Mouse (Mus musculus) kidney, adult 2 months (tissue): Measurements from ENCODE around the gene Cacna1g. TPM values are rescaled to one million over a fixed set of nuclear protein-coding genes. Genes with fewer than 3 reads are reported as not detected.

ENCODE experiments used
- DNase-seq: peaks from one replicate; pipeline ENCODE4 v3.0.0; 2021
- H3K27ac ChIP-seq: fragments of 200-500 bp; 2 replicates; pipeline ENCODE4 v1.5.1; 2012; ENCODE audit warnings: low read depth, low read length, control low read depth, inconsistent platforms; ENCODE audit not compliant: insufficient read depth
- H3K27me3 ChIP-seq: fragments of 200-500 bp; replicated peaks from 2 replicates; pipeline ENCODE4 v1.6.1; 2012; ENCODE audit warnings: mild to moderate bottlenecking, moderate library complexity, low read length, inconsistent platforms; ENCODE audit not compliant: control insufficient read depth, insufficient read depth
- H3K36me3 ChIP-seq: fragments of 200-500 bp; 2 replicates; pipeline ENCODE4 v1.6.1; 2012; ENCODE audit warnings: mild to moderate bottlenecking, moderate library complexity, low read length, inconsistent platforms; ENCODE audit not compliant: control insufficient read depth, insufficient read depth
- H3K4me1 ChIP-seq: fragments of 200-500 bp; 2 replicates; pipeline ENCODE4 v1.6.1; 2011; ENCODE audit warnings: low read length; ENCODE audit not compliant: control insufficient read depth, insufficient read depth
- H3K4me3 ChIP-seq: fragments of 200-500 bp; 2 replicates; pipeline ENCODE4 v1.5.1; 2011; ENCODE audit warnings: mild to moderate bottlenecking, low read depth, low read length, control low read depth; ENCODE audit not compliant: insufficient read depth
- CTCF ChIP-seq: fragments of 200-500 bp; conservative IDR thresholded peaks from 2 replicates; pipeline ENCODE4 v1.5.1; 2011; ENCODE audit warnings: low read depth, mild to moderate bottlenecking, control low read depth, low read length, moderate library complexity, mixed read lengths; ENCODE audit not compliant: insufficient read depth, insufficient read length
- POLR2A ChIP-seq: fragments of 200-500 bp; IDR thresholded peaks from one replicate; pipeline ENCODE4 v1.6.1; 2011; ENCODE audit warnings: low read depth, low read length, control low read depth
- WGBS: fragments of 180-500 bp; shearing (Covaris S2); methylation state at CpG from one replicate; pipeline ENCODE4 v1.1.7; 2018; 5-methylcytosine and 5-hydroxymethylcytosine counted together
- polyA plus RNA-seq: library from polyadenylated mRNA; depleted of rRNA; stranded (reverse); fragments of >200 nt; gene quantifications from 2 replicates; pipeline ENCODE4 v1.2.3, GENCODE M21; 2012

Gene Cacna1g
- polyA plus RNA-seq, 1 experiment, result 7.6 TPM

DNA sequence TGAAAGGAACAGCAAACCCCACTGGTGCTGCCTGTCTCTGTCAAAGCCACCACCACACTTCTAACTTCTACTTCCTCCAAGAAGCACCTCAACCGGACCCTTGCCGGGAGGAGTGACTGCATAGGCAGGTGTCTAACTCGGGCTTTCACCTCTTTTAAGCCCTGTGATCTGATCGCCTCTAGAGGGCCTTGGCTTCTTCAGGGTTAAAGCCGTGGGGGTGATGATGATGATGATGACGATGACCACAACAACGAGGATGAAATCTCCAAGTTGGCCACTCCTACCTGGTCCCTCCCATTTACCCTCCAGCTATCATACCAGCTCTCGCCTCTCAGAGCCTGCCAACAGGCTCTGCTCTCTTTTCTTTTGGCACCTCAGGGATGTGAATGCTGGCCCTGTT lies 94.3 kb downstream of the Cacna1g start:
- Histone ChIP-seq H3K4me1 (no peaks in the 10 kb centered on the region), H3K27me3 (no peaks in the 10 kb centered on the region), H3K27ac (no peak overlapping the region), H3K4me3 (no peak overlapping the region), H3K36me3 (no peaks in the 10 kb centered on the region)
- 72% methylated on average over 8 of the region's 8 CpGs for WGBS
- DNase-seq, result no peak
- TF ChIP-seq CTCF, result no peak

DNA sequence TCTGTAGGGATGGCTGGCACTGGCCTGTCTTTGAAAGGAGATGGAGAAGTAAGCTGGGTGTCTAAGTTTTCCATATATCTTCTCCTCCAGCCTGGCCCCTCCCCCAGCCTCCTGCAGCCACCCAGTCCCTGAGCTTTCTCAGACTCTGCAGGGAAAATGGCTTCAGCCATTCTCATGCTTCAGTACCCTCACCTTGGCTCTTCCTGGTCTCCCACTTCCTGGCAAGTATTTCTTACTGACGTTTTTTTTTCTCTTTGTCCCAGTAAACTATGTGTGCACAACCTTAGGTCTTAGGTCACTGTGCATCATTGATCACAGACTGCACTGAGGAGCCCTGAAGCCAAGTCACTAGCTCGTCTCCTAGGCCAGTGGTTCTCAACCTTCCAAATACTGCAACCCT lies 94.9 kb downstream of the Cacna1g start:
- Histone ChIP-seq H3K4me1 (no peaks in the 10 kb centered on the region), H3K4me3 (no peak overlapping the region), H3K36me3 (no peaks in the 10 kb centered on the region), H3K27ac (no peak overlapping the region), H3K27me3 (no peaks in the 10 kb centered on the region)
- WGBS, result 24% methylated on average over 2 of the region's 2 CpGs
- peak; percentile 61 for DNase-seq
- TF ChIP-seq CTCF (no peak), POLR2A (no peak)

DNA sequence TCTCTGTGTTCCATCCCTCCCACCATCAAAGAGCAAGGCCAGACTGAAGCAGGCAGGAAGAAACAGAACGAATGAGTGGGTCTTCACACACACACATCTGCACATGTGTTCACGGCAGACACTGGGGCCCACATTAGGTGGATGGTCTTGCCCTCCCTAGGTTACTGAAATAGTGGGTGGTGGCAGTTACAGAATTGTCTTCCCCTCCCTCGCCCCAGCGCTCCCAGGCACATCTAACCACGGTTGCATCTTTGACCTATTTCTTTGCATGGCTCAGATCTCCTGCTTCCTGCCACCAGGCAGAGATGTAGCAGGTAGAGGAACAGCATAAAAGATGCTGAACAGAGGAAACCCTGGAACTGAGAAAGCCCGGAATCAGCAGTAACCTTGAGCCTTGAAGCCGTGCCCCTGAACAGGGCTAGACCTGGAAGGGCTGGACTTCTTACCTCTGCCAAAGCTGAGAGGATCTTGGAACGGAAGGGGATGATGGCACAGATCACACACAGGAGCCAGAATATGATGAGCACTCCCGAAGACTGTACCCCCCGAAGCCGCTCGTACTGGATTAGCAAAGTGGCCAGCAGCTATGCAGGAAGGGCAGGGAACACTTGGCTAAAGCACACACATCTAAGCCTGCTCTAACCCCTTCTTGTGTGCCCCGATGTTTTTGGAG lies 99.6 kb downstream of the Cacna1g start:
- TF ChIP-seq CTCF (no peak), POLR2A (no peak)
- Histone ChIP-seq H3K4me3 (no peak overlapping the region), H3K27ac (no peak overlapping the region)

DNA sequence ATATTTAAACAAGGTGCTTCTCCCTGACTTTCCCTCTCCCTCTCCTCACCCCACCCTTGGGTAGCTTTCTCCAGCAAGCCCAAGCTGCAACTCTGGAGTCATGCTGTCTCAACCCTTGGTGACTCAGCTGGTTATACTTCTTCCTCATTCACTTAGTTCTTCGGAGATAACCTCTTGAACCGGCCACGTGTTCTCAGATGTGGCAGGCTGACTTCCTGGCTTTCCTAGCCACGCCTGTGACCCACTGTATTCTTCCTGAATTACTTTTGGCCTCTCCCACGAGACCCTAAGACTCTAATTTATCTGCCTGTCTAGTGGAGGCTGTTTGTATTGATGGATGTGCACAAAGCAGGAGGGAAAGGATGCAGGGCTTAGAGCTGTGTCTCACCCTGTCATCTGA lies 103.2 kb downstream of the Cacna1g start:
- 26% methylated on average over 5 of the region's 5 CpGs for WGBS
- H3K27me3 ChIP-seq, result no peaks in the 10 kb centered on the region
- peak; percentile 27 for DNase-seq
- TF ChIP-seq POLR2A, result no peak
- TF ChIP-seq CTCF, result no peak
- H3K36me3 ChIP-seq, result no peaks in the 10 kb centered on the region
- no peak overlapping the region for H3K4me3 ChIP-seq
- H3K4me1 ChIP-seq, result no peaks in the 10 kb centered on the region
- H3K27ac ChIP-seq, result no peak overlapping the region

More for the DNA sequence above, 99.6 kb downstream of the Cacna1g start:
- no peaks in the 10 kb centered on the region for H3K27me3 ChIP-seq
- WGBS, result 86% methylated on average over 13 of the region's 13 CpGs
- no peaks in the 10 kb centered on the region for H3K4me1 ChIP-seq
- DNase-seq, result no peak
- no peaks in the 10 kb centered on the region for H3K36me3 ChIP-seq

DNA sequence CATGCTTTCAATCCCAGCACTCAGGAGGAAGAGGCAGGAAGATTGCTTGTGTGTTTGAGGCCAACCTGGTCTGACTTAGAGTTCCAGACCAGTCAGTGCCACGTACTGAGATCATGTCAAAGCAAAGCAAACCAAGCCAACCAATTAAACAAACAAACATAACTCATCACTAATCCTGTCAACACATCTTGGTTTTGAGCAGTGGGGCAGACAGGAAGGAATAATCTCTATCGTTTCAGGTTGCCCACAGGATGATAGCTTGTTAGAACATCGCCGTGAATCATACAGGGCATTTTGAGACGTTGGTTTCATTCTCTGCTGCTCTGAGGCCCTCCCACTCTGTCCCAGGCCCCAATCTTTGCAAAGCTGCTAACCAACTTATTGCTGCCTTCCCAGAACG lies 104.0 kb downstream of the Cacna1g start:
- no peak overlapping the region for H3K4me3 ChIP-seq
- no peak overlapping the region for H3K27ac ChIP-seq
- H3K36me3 ChIP-seq, result no peaks in the 10 kb centered on the region
- TF ChIP-seq CTCF (no peak), POLR2A (no peak)
- no peak for DNase-seq
- no peaks in the 10 kb centered on the region for H3K4me1 ChIP-seq
- H3K27me3 ChIP-seq, result no peaks in the 10 kb centered on the region
- WGBS, result 79% methylated on average over 6 of the region's 6 CpGs

DNA sequence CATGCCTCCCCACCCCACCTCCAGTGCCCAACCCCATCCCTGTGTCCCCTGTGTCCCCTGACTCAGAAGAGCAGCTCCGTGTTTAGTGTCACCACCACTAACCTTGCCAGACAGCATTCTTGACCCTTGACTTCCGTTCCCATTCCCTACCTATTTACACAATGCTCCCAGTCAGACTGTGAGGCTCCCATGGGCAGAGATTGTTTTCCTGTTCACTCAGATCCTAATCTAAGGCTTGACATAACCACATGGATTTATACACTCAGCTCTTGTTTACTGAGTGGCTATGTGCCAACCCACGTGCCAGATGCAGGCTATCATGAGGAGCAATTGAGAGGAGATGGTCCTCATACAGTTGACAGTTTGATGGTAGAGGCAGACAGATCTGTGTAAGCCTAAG lies 108.7 kb downstream of the Cacna1g start:
- H3K36me3 ChIP-seq, result no peaks in the 10 kb centered on the region
- WGBS, result 40% methylated on average over 3 of the region's 3 CpGs
- TF ChIP-seq POLR2A (no peak), CTCF (no peak)
- H3K4me3 ChIP-seq, result no peak overlapping the region
- no peak overlapping the region for H3K27ac ChIP-seq
- H3K27me3 ChIP-seq, result no peaks in the 10 kb centered on the region
- no peaks in the 10 kb centered on the region for H3K4me1 ChIP-seq
- peak; percentile 46 for DNase-seq

DNA sequence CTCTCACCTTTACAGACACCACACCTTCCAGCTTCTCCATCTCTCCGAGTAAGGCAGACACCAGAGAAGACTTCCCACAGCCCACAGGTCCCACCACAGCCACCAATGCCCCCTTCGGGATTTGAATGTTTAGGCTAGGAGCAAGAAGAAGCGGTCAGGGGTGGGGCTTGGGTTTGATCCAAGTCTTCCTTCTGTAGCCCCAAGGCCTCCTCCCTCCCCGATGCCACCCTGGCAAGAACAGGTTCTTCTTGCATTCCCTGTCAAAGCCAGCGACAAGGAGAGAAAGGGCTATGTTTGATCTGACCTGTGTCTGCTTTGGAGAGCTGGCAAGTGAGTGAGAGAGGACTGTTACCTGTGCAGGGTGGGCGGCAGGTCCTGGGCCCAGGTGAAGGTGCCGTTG lies 110.3 kb downstream of the Cacna1g start:
- no peaks in the 10 kb centered on the region for H3K27me3 ChIP-seq
- DNase-seq, result no peak
- H3K4me1 ChIP-seq, result no peaks in the 10 kb centered on the region
- no peak for TF ChIP-seq CTCF
- no peak for TF ChIP-seq POLR2A
- H3K27ac ChIP-seq, result no peak overlapping the region
- WGBS, result 78% methylated on average over 7 of the region's 7 CpGs
- no peaks in the 10 kb centered on the region for H3K36me3 ChIP-seq
- H3K4me3 ChIP-seq, result no peak overlapping the region

DNA sequence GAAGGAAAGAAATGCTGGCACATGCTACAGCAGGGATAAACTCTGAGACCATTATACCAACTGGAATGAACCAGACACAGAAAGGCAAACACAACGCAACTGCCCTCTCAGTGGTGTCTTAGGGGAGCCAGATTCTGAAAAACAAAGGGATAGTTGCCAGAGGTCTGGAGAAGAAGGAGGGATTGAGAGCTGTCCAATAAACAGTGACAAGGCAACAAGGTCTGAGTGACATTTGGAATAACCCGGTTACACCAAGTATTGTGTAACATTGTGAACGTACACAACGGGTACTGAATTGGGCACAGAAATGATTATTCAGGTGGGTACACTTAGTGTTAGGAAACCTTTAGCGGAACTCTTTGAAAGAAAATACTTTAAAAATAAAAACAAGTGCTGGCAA lies 111.9 kb downstream of the Cacna1g start:
- H3K27me3 ChIP-seq, result no peaks in the 10 kb centered on the region
- DNase-seq, result no peak
- WGBS, result 91% methylated on average over 5 of the region's 5 CpGs
- no peaks in the 10 kb centered on the region for H3K4me1 ChIP-seq
- no peak overlapping the region for H3K4me3 ChIP-seq
- H3K36me3 ChIP-seq, result no peaks in the 10 kb centered on the region
- TF ChIP-seq CTCF, result no peak
- no peak for TF ChIP-seq POLR2A
- H3K27ac ChIP-seq, result no peak overlapping the region
